Mouse (Mus musculus): Measurements from ENCODE around the gene Gm9732. TPM values are rescaled to one million over a fixed set of nuclear protein-coding genes. Genes with fewer than 3 reads are reported as not detected.
"Not testable (repeated sequence)": the region's sequence is repeated elsewhere in the genome, so short reads cannot be mapped to it uniquely, and the experiment has no call there.

Gene Gm9732
- not detected in 2 replicates for polyA plus RNA-seq (2016; fragmentation: Nextera tagmentation; extraction: Ambion mirVana)

- H3K4me1 ChIP-seq; H3K4me3 ChIP-seq; H3K36me3 ChIP-seq (replicated peaks); H3K9me3 ChIP-seq; H3K27me3 ChIP-seq (ENCODE audit: poor library complexity, severe bottlenecking); DNase-seq (ENCODE audit: extremely low spot score, low spot score); H3K27ac ChIP-seq: not testable (repeated sequence)
- WGBS = 83% methylated on average over 8 of the region's 8 CpGs
Measured at GRCm38 (mm10) chr14:43274986-43275511, at the start of gene Gm9732. Gm9732 (plus strand) TSS chr14:43275036.

GRCm38 (mm10) chr14:43235204-43235603, 39.6 kb upstream of the Gm9732 start, which contains the start of gene Gm8122:
Gm8122 (minus strand) TSS chr14:43235304.
- not testable (repeated sequence) for H3K4me3 ChIP-seq; H3K27me3 ChIP-seq (ENCODE audit: poor library complexity, severe bottlenecking); DNase-seq (ENCODE audit: extremely low spot score, low spot score); H3K27ac ChIP-seq; H3K36me3 ChIP-seq (replicated peaks); H3K4me1 ChIP-seq; H3K9me3 ChIP-seq
- 91% methylated on average over 4 of the region's 4 CpGs for WGBS

DNA sequence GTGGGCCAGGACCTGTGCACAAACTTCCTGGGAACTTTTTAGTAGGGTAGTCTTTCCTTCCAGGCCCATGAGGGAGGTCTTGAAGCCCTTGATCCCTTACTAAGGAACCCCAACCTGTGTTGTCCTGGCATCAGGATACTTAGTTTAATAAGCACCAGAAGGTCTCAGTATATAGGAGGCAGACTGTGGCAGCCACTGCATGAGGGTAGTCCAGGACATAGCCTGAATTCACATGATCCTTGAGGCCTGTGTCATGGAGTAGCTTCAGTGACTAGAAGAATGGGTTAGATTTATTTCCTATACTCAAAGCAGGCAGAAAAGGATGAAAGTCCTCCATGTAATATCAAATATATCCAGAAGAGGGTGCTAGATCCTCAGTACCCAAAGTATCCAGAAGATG, 37.1 kb upstream of the Gm9732 start:
- H3K27me3 ChIP-seq (ENCODE audit: poor library complexity, severe bottlenecking); H3K36me3 ChIP-seq (replicated peaks); DNase-seq (ENCODE audit: extremely low spot score, low spot score); H3K9me3 ChIP-seq; H3K27ac ChIP-seq; H3K4me1 ChIP-seq; H3K4me3 ChIP-seq: not testable (repeated sequence)

GRCm38 (mm10) chr14:43249611-43250170, 25.1 kb upstream of the Gm9732 start:
- not testable (repeated sequence) for H3K4me3 ChIP-seq; H3K27me3 ChIP-seq (ENCODE audit: poor library complexity, severe bottlenecking); H3K36me3 ChIP-seq (replicated peaks); H3K27ac ChIP-seq; H3K4me1 ChIP-seq; H3K9me3 ChIP-seq; DNase-seq (ENCODE audit: extremely low spot score, low spot score)
- 10% methylated on average over 10 of the region's 12 CpGs for WGBS

- H3K36me3 ChIP-seq (replicated peaks); H3K4me3 ChIP-seq; H3K27ac ChIP-seq; H3K27me3 ChIP-seq (ENCODE audit: poor library complexity, severe bottlenecking); H3K9me3 ChIP-seq; H3K4me1 ChIP-seq: not testable (repeated sequence)
- peak; percentile 5 for DNase-seq (ENCODE audit: extremely low spot score, low spot score)
- 32% methylated on average over 5 of the region's 6 CpGs for WGBS
Measured at GRCm38 (mm10) chr14:43250549-43251253, 24.1 kb upstream of the Gm9732 start.

GRCm38 (mm10) chr14:43256511-43256910, 18.3 kb upstream of the Gm9732 start:
- not testable (repeated sequence) for H3K9me3 ChIP-seq; H3K27ac ChIP-seq; H3K36me3 ChIP-seq (replicated peaks); H3K4me1 ChIP-seq; DNase-seq (ENCODE audit: extremely low spot score, low spot score); H3K4me3 ChIP-seq; H3K27me3 ChIP-seq (ENCODE audit: poor library complexity, severe bottlenecking)
- 95% methylated on average over 1 of the region's 1 CpGs for WGBS

GRCm38 (mm10) chr14:43258349-43258748, 16.5 kb upstream of the Gm9732 start, which contains the start of gene Gm8126:
Gm8126 (plus strand) TSS chr14:43258649.
- H3K27me3 ChIP-seq (ENCODE audit: poor library complexity, severe bottlenecking); H3K27ac ChIP-seq; H3K4me1 ChIP-seq; H3K4me3 ChIP-seq; H3K9me3 ChIP-seq; DNase-seq (ENCODE audit: extremely low spot score, low spot score); H3K36me3 ChIP-seq (replicated peaks): not testable (repeated sequence)
- WGBS = 88% methylated on average over 3 of the region's 4 CpGs

DNA sequence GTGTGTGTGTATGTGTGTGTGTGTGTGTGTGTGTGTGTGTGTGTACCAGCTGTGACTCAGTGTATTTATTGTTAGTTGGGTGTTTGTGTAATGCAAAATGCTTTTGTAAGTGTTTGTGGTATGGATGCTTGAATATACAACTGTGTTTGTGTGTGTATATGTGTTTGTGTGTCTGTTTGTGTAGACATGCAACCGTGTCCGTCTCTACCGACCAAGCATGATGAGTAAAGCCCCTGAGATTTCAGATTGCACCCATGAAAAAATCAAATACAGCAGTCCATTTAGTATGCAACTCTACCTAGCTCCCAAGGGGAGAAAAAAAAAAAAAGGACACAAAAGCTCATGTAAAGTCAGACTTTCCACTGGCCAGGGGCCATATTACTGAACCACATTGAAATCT, 11.4 kb upstream of the Gm9732 start:
- H3K9me3 ChIP-seq = not testable (repeated sequence)
- 98% methylated on average over 3 of the region's 3 CpGs for WGBS
- DNase-seq (ENCODE audit: extremely low spot score, low spot score) = peak; percentile 10

DNA sequence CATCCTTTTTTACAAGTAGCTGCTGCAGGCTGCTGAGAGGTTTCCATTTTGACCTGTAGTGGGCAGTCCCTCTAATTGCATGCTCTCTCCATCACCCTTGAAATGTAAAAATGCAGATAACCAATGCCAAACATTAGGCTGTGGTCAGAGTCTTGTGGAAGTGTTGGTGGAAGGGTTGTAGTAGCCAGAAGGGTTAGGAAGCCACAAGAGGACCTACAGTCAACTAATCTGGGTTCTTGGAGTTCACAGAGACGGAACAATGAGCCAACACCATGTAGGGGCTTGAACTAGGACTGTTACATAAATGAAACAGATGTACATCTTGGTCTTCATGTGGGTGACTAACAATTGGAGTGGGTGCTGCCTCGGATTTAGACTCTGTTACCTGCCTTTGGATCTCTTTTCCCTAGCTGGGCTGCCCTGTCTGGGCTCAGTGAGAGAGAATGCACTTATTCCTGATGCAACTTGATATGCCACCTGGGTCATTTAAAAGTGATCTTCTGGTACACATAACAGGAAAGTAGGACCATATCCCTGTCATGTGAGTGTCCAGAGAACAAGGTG, 6.2 kb upstream of the Gm9732 start:
- 63% methylated on average over 2 of the region's 2 CpGs for WGBS
- not testable (repeated sequence) for H3K4me3 ChIP-seq; H3K9me3 ChIP-seq; H3K27ac ChIP-seq; H3K36me3 ChIP-seq (replicated peaks); H3K4me1 ChIP-seq; H3K27me3 ChIP-seq (ENCODE audit: poor library complexity, severe bottlenecking)
- peak; percentile 6 for DNase-seq (ENCODE audit: extremely low spot score, low spot score)

More for the DNA sequence above, 11.4 kb upstream of the Gm9732 start:
- not testable (repeated sequence) for H3K27ac ChIP-seq; H3K4me1 ChIP-seq; H3K36me3 ChIP-seq (replicated peaks); H3K27me3 ChIP-seq (ENCODE audit: poor library complexity, severe bottlenecking); H3K4me3 ChIP-seq

- H3K27me3 ChIP-seq (ENCODE audit: poor library complexity, severe bottlenecking); H3K4me3 ChIP-seq; H3K27ac ChIP-seq; H3K9me3 ChIP-seq; DNase-seq (ENCODE audit: extremely low spot score, low spot score); H3K36me3 ChIP-seq (replicated peaks); H3K4me1 ChIP-seq: not testable (repeated sequence)
- 91% methylated on average over 3 of the region's 3 CpGs for WGBS
Measured at GRCm38 (mm10) chr14:43269211-43269610, 5.6 kb upstream of the Gm9732 start.

GRCm38 (mm10) chr14:43273161-43273560, 1.7 kb upstream of the Gm9732 start:
- H3K4me3 ChIP-seq; H3K36me3 ChIP-seq (replicated peaks); DNase-seq (ENCODE audit: extremely low spot score, low spot score); H3K27me3 ChIP-seq (ENCODE audit: poor library complexity, severe bottlenecking); H3K4me1 ChIP-seq; H3K27ac ChIP-seq; H3K9me3 ChIP-seq: not testable (repeated sequence)
- 71% methylated on average over 1 of the region's 1 CpGs for WGBS

GRCm38 (mm10) chr14:43275752-43276151, 916 bp downstream of the Gm9732 start:
- not testable (repeated sequence) for DNase-seq (ENCODE audit: extremely low spot score, low spot score); H3K27ac ChIP-seq; H3K36me3 ChIP-seq (replicated peaks); H3K4me3 ChIP-seq; H3K9me3 ChIP-seq; H3K27me3 ChIP-seq (ENCODE audit: poor library complexity, severe bottlenecking); H3K4me1 ChIP-seq
- WGBS = 84% methylated on average over 1 of the region's 1 CpGs

DNA sequence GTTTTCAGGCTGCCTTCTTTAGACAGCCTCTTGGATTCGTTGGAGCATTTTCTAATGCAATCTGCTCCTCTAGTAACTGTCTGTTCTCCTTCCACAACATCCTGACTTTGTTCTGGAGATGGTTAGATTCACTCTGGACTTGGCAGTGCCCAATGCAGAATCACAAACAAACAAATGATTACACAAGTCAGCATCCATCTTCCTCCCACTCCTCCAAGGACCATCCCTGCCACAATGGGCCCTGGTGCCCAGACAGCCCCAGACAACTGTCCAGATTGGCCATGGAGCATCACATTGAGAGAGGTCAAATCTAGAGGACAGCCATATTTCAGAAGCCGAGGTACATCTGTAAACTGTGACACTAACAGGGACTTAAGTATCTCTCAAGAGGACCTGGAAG, 2.6 kb downstream of the Gm9732 start:
- not testable (repeated sequence) for H3K27me3 ChIP-seq (ENCODE audit: poor library complexity, severe bottlenecking); H3K9me3 ChIP-seq; H3K4me3 ChIP-seq; H3K4me1 ChIP-seq; H3K27ac ChIP-seq; H3K36me3 ChIP-seq (replicated peaks); DNase-seq (ENCODE audit: extremely low spot score, low spot score)
- 79% methylated on average over 2 of the region's 2 CpGs for WGBS

Measured in forebrain, embryonic 10.5 days (tissue).